Mouse (Mus musculus): ENCODE measurements around the gene Zdhhc22. TPM values are rescaled to one million over a fixed set of nuclear protein-coding genes. Genes with fewer than 3 reads are reported as not detected.

The Zdhhc22 gene
- total and polyA plus RNA-seq, 3 experiments: not detected

GRCm38 (mm10) chr12:86949501-86949900, 40.7 kb downstream of the Zdhhc22 start:
- no peaks in the 10 kb centered on the region for H3K9me3 ChIP-seq (replicated peaks; ENCODE audit: low read length)
- peaks cover 0 to 36% of the 10 kb centered on the region in 2 experiments; a peak in 2 of 4 replicates for H3K4me1 ChIP-seq (ENCODE audit: control insufficient read depth in 1 of 2, insufficient read depth in 2 of 2)
- no peaks in the 10 kb centered on the region for H3K27me3 ChIP-seq (replicated peaks)
- peak overlapping the region; percentile 84 for H3K9ac ChIP-seq (ENCODE audit: insufficient read depth, low read depth)
- in situ Hi-C loops (cut with MboI; ENCODE audit: low pct_ligation_motif_present, low pct_unique_long_range_greater_than_20kb, low sequenced_read_pairs): no loop called here
- peaks cover 15 to 24% of the 10 kb centered on the region in 2 experiments for H3K36me3 ChIP-seq (replicated peaks in 1 of 2; ENCODE audit: control insufficient read depth in 1 of 2, insufficient read depth in 1 of 2, low read length in 1 of 2)
- dilution Hi-C loops (cut with MboI; ENCODE audit: extremely low pct_ligation_motif_present, extremely low pct_unique_long_range_greater_than_20kb, low sequenced_read_pairs): no loop called here
- H3K79me2 ChIP-seq (replicated peaks; ENCODE audit: control insufficient read depth, extremely low read depth, insufficient read depth, poor library complexity, severe bottlenecking): peaks cover 34% of the 10 kb centered on the region
- peak overlapping the region; percentile 100 for H3K4me2 ChIP-seq (ENCODE audit: insufficient read depth, low read depth, poor library complexity, severe bottlenecking)
- peak overlapping the region; percentile 79 for H3K27ac ChIP-seq (ENCODE audit: insufficient read depth, low read depth)
- TF ChIP-seq ZMIZ1 (IDR thresholded peaks at IDR 0.05; ENCODE audit: low read depth, low read length) (no peak), E2F4 (IDR thresholded peaks at IDR 0.05; ENCODE audit: insufficient replicate concordance, low read depth, low read length) (no peak), USF2 (conservative IDR thresholded peaks at IDR 0.05; ENCODE audit: low read depth, low read length) (no peak), ETS1 (conservative IDR thresholded peaks at IDR 0.05; ENCODE audit: low read depth, low read length) (peak; percentile 82), HCFC1 (IDR thresholded peaks at IDR 0.05; ENCODE audit: low read depth, low read length) (no peak), CHD2 (IDR thresholded peaks at IDR 0.05; ENCODE audit: low read length) (no peak), MYC (IDR thresholded peaks at IDR 0.05; ENCODE audit: low read depth, low read length) (peak; percentile 81; the same call in 1 of the 2 replicates), JUND (conservative IDR thresholded peaks at IDR 0.05; ENCODE audit: low read depth, low read length) (0 out of 2 replicates have a peak, but pooled peaks have one; percentile 6), PAX5 (IDR thresholded peaks at IDR 0.05; ENCODE audit: low read length) (no peak), SIN3A (IDR thresholded peaks at IDR 0.05; ENCODE audit: low read length) (peak; percentile 72), TCF12 (IDR thresholded peaks at IDR 0.05; ENCODE audit: low read depth, low read length) (peak; percentile 47; the same call in 1 of the 2 replicates), POLR2A (IDR thresholded peaks at IDR 0.05; ENCODE audit: low read depth, low read length) (peak; percentile 33; the same call in 1 of the 2 replicates), CHD1 (IDR thresholded peaks at IDR 0.05; ENCODE audit: low read depth, low read length) (peak; percentile 48; the same call in 1 of the 2 replicates), EP300 (IDR thresholded peaks at IDR 0.05; ENCODE audit: low read length) (peak; percentile 53; the same call in 1 of the 2 replicates), BHLHE40 (IDR thresholded peaks at IDR 0.05; ENCODE audit: low read depth, low read length) (peak; percentile 91), NRF1 (IDR thresholded peaks at IDR 0.05; ENCODE audit: low read depth, low read length) (no peak), KAT2A (IDR thresholded peaks at IDR 0.05; ENCODE audit: insufficient replicate concordance, low read length) (no peak), MAX (IDR thresholded peaks at IDR 0.05; ENCODE audit: low read length) (peak; percentile 51; the same call in 1 of the 2 replicates), ZNF384 (IDR thresholded peaks at IDR 0.05; ENCODE audit: low read depth, low read length) (no peak), CTCF (conservative IDR thresholded peaks at IDR 0.05 in 1 of 2, IDR thresholded peaks at IDR 0.05 in 1 of 2; ENCODE audit: low read depth in 2 of 2, low read length in 2 of 2) (no peak), IRF4 (IDR thresholded peaks at IDR 0.05; ENCODE audit: low read depth, low read length) (peak; percentile 39; the same call in 1 of the 2 replicates), USF1 (IDR thresholded peaks at IDR 0.05; ENCODE audit: low read depth, low read length) (no peak), RAD21 (IDR thresholded peaks at IDR 0.05; ENCODE audit: low read depth, low read length) (no peak), MAFK (IDR thresholded peaks at IDR 0.05; ENCODE audit: insufficient replicate concordance, low read length) (no peak), ELF1 (IDR thresholded peaks at IDR 0.05; ENCODE audit: low read depth, low read length) (peak; percentile 49; the same call in 1 of the 2 replicates), MXI1 (IDR thresholded peaks at IDR 0.05; ENCODE audit: low read depth, low read length) (0 out of 2 replicates have a peak, but pooled peaks have one; percentile 58), SMC3 (IDR thresholded peaks at IDR 0.05; ENCODE audit: low read depth, low read length) (no peak), POLR2AphosphoS2 (IDR thresholded peaks at IDR 0.05; ENCODE audit: low read depth, low read length) (no peak), JUN (IDR thresholded peaks at IDR 0.05; ENCODE audit: insufficient read depth, low read depth, low read length) (no peak), MEF2A (IDR thresholded peaks at IDR 0.05; ENCODE audit: borderline replicate concordance, low read depth, low read length) (0 out of 2 replicates have a peak, but pooled peaks have one; percentile 29), ZKSCAN1 (IDR thresholded peaks at IDR 0.05; ENCODE audit: borderline replicate concordance, low read depth, low read length) (no peak)
- H3K4me3 ChIP-seq (replicated peaks in 1 of 3; ENCODE audit: low read depth in 2 of 3, low read length in 2 of 3, poor library complexity in 1 of 3): peak overlapping the region; percentile 31 to 52 (median 44)
- DNase-seq (ENCODE audit: extremely low read depth): peak; percentile 69
